In the genomic region with DNA sequence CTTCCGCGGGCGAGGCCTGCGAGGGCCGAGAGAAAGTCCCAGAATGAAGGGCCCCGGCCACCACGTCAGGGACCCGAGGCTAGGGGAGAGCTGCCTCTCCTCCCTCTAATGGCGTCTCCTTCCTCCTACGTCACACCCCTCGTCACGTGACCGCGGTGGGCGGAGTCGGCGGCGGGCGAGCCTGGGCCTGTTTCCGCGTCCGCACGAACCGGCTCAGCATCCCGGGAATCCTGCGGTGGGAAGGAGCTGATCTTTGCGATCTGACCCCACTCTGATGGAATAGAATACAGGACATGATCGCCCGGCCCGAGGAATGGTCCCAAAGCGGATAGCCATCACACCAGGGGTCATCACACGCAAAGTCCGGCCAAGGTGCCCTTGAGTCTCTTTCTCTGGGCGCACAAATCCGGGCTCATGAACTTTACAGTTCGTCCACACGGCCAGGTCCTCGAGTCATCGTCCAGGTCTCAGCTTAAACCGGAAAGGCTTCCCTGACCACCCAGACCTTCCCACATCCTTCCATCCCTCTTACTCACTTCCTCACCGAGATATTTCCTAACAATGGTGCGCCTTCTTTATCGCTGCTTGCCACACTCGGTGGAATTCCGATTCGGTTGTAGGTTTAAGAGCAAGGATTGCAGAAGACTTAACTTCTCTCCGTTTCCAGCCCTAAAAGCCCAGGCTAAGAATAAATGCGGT, we compare ENCODE assay signal across 8 mouse cellular contexts. TPM values are rescaled to one million over a fixed set of nuclear protein-coding genes. Genes with fewer than 3 reads are reported as not detected.
DNase-seq lines count a peak whose midpoint lies in the region; ATAC-seq lines count a peak whose summit lies in the region.

Gene Rab21 (minus strand): TSS at position 122 of the 699 bp plus-strand sequence.

- peak; percentile 94 for ATAC-seq in hindbrain, embryonic 12.5 days (ENCODE audit: low FRiP score)

- H3K4me1 ChIP-seq in hindbrain, embryonic 12.5 days, result peaks cover 36% of the 10 kb centered on the region

- H3K36me3 ChIP-seq in hindbrain, embryonic 12.5 days, result 0 out of 2 replicates have a peak, but pooled peaks cover 2% of the 10 kb centered on the region

- peak within 1 kb of the TSS; percentile 71 for H3K4me2 ChIP-seq in hindbrain, embryonic 12.5 days (replicated peaks)

- DNase-seq in Muller cell, postnatal 12 days (ENCODE audit: inconsistent ontology term), result peak; percentile 98
- peak; percentile 96 for DNase-seq in cerebellum, adult 9-11 months
- DNase-seq in frontal cortex, postnatal 10 days (ENCODE audit: low spot score in 2 of 2), result peak; percentile 90 to 97
- DNase-seq in layer of hippocampus, postnatal 14 days (ENCODE audit: low spot score in 2 of 2), result peak; percentile 97 to 98
- DNase-seq in lung, postnatal 14 days, result peak; percentile 99
- DNase-seq in retina, adult 2 months (ENCODE audit: low read depth, low spot score), result peak; percentile 83
- DNase-seq in thymus, postnatal 36 days, result peak; percentile 96 to 99

- no peaks in the 10 kb centered on the region for H3K27me3 ChIP-seq in hindbrain, embryonic 12.5 days

- H3K4me3 ChIP-seq in hindbrain, embryonic 12.5 days, result peak within 1 kb of the TSS; percentile 82

- H3K9me3 ChIP-seq in hindbrain, embryonic 12.5 days (replicated peaks), result no peaks in the 10 kb centered on the region

- peak within 1 kb of the TSS; percentile 92 for H3K9ac ChIP-seq in hindbrain, embryonic 12.5 days

- 1% methylated on average over 47 of the region's 48 CpGs for WGBS in hindbrain, embryonic 12.5 days

- peak within 1 kb of the TSS; percentile 96 for H3K27ac ChIP-seq in hindbrain, embryonic 12.5 days

RNA-seq across cellular contexts. Expression of gene Rab21, which starts in this region (rescaled TPM):
- 6.8 and 8.0 TPM in 2 replicates for polyA plus RNA-seq in hindbrain, embryonic 12.5 days (2016; fragmentation: Nextera tagmentation; extraction: Ambion mirVana)
- total RNA-seq in layer of hippocampus, postnatal 14 days (2021), result 10 to 100 TPM; 54.4 to 55.4 TPM

Comparison
In these comparisons a context has a peak if more than half of its experiments do, and no peak if none do; other contexts are left out.
1. Peak in every context shown above with its lines: DNase-seq, ATAC-seq, H3K4me3 ChIP-seq and H3K27ac ChIP-seq.